Mouse (Mus musculus) lung, embryonic 15.5 days (tissue): ENCODE results near the gene Lrrc4b. TPM values are rescaled to one million over a fixed set of nuclear protein-coding genes. Genes with fewer than 3 reads are reported as not detected.

Experiments
- ATAC-seq: fragments of 200-750 bp; cut with Nextera tagmentation; 2 replicates; pipeline ENCODE4 v1.8.0; 2017; ENCODE audit warnings: moderate number of reproducible peaks, borderline replicate concordance; ENCODE audit not compliant: low FRiP score, low TSS enrichment; ENCODE audit errors: extremely low read depth
- H3K27ac ChIP-seq: fragments of 300-500 bp; sonication (generic); 2 replicates; pipeline ENCODE4 v1.5.1; 2015; ENCODE audit warnings: moderate library complexity, mild to moderate bottlenecking, inconsistent platforms
- H3K27me3 ChIP-seq: fragments of 300-500 bp; sonication (generic); 2 replicates; pipeline ENCODE4 v1.6.1; 2015; ENCODE audit warnings: inconsistent platforms
- H3K36me3 ChIP-seq: fragments of 300-500 bp; sonication (generic); 2 replicates; pipeline ENCODE4 v1.6.1; 2015; ENCODE audit warnings: inconsistent platforms
- H3K4me1 ChIP-seq: fragments of 300-500 bp; sonication (generic); 2 replicates; pipeline ENCODE4 v1.6.1; 2015; ENCODE audit warnings: inconsistent platforms
- H3K4me2 ChIP-seq: fragments of 300-500 bp; sonication (generic); 2 replicates; pipeline ENCODE4 v1.6.1; 2015; ENCODE audit warnings: inconsistent platforms, mild to moderate bottlenecking, moderate library complexity
- H3K4me3 ChIP-seq: fragments of 300-500 bp; sonication (generic); 2 replicates; pipeline ENCODE4 v1.5.1; 2015; ENCODE audit warnings: mild to moderate bottlenecking, inconsistent platforms
- H3K9ac ChIP-seq: fragments of 300-500 bp; sonication (generic); 2 replicates; pipeline ENCODE4 v1.6.1; 2015; ENCODE audit warnings: inconsistent platforms
- H3K9me3 ChIP-seq: fragments of 300-500 bp; sonication (generic); 2 replicates; pipeline ENCODE4 v1.6.1; 2016; ENCODE audit warnings: inconsistent platforms
- WGBS: fragments of 180-500 bp; shearing (Covaris S2); methylation state at CpG from one replicate; pipeline ENCODE4 v1.1.7; 2015; 5-methylcytosine and 5-hydroxymethylcytosine counted together
- polyA plus RNA-seq: library from polyadenylated mRNA; unstranded; fragments of >200 nt; fragmentation: Nextera tagmentation; extraction: Ambion mirVana; gene quantifications from 2 replicates; pipeline ENCODE4 v1.2.1, GENCODE M21; 2015

The Lrrc4b gene
- polyA plus RNA-seq, 1 experiment from 2014 or later, result 0.98 TPM

- Histone ChIP-seq H3K4me2 (no peak overlapping the region), H3K4me3 (no peak overlapping the region), H3K36me3 (no peaks in the 10 kb centered on the region), H3K9ac (no peak overlapping the region), H3K9me3 (no peaks in the 10 kb centered on the region), H3K27ac (peak overlapping the region; percentile 19; the same call in 1 of the 2 replicates), H3K4me1 (peaks cover 47% of the 10 kb centered on the region), H3K27me3 (peaks cover 13% of the 10 kb centered on the region; the same call in 1 of the 2 replicates)
- ATAC-seq, result no peak
- WGBS, result 36% methylated on average over 5 of the region's 5 CpGs
These were observed 46.3 kb downstream of the Lrrc4b start for GRCm38 (mm10) chr7:44475046-44475614.

GRCm38 (mm10) chr7:44482836-44483435, 54.1 kb downstream of the Lrrc4b start:
- Histone ChIP-seq H3K4me3 (no peak overlapping the region), H3K9ac (no peak overlapping the region), H3K4me2 (no peak overlapping the region), H3K27ac (no peak overlapping the region), H3K36me3 (no peaks in the 10 kb centered on the region), H3K27me3 (peaks cover 23% of the 10 kb centered on the region), H3K9me3 (no peaks in the 10 kb centered on the region), H3K4me1 (no peaks in the 10 kb centered on the region)
- no peak for ATAC-seq
- 53% methylated on average over 3 of the region's 3 CpGs for WGBS

- Histone ChIP-seq H3K4me2 (no peak overlapping the region), H3K9ac (no peak overlapping the region), H3K4me1 (no peaks in the 10 kb centered on the region), H3K9me3 (no peaks in the 10 kb centered on the region), H3K27ac (no peak overlapping the region), H3K4me3 (no peak overlapping the region), H3K36me3 (peaks cover 4% of the 10 kb centered on the region; the same call in 1 of the 2 replicates), H3K27me3 (peaks cover 20% of the 10 kb centered on the region)
- ATAC-seq, result no peak
- 89% methylated on average over 1 of the region's 1 CpGs for WGBS
These were observed 55.3 kb downstream of the Lrrc4b start for GRCm38 (mm10) chr7:44484109-44484508.

- Histone ChIP-seq H3K27ac (no peak overlapping the region), H3K4me3 (no peak overlapping the region), H3K36me3 (peaks cover 7% of the 10 kb centered on the region), H3K27me3 (peaks cover 15% of the 10 kb centered on the region), H3K4me1 (no peaks in the 10 kb centered on the region), H3K4me2 (no peak overlapping the region), H3K9me3 (no peaks in the 10 kb centered on the region), H3K9ac (no peak overlapping the region)
- ATAC-seq, result peak; percentile 44
- WGBS, result 26% methylated on average over 5 of the region's 5 CpGs
These were observed 56.2 kb downstream of the Lrrc4b start for GRCm38 (mm10) chr7:44484841-44485571.

- H3K4me1 ChIP-seq, result no peaks in the 10 kb centered on the region
- H3K9me3 ChIP-seq, result no peaks in the 10 kb centered on the region
- no peak for ATAC-seq
- H3K4me2 ChIP-seq, result no peak overlapping the region
- no peak overlapping the region for H3K27ac ChIP-seq
- H3K36me3 ChIP-seq, result peaks cover 13% of the 10 kb centered on the region
- peaks cover 9% of the 10 kb centered on the region for H3K27me3 ChIP-seq
- 71% methylated on average over 7 of the region's 7 CpGs for WGBS
- H3K4me3 ChIP-seq, result no peak overlapping the region
- H3K9ac ChIP-seq, result no peak overlapping the region
These were observed 56.9 kb downstream of the Lrrc4b start for GRCm38 (mm10) chr7:44485572-44486195.

- WGBS, result 66% methylated on average over 13 of the region's 13 CpGs
- Histone ChIP-seq H3K9me3 (no peaks in the 10 kb centered on the region), H3K4me2 (no peak overlapping the region), H3K9ac (0 out of 2 replicates have a peak overlapping the region, but pooled peaks have one; percentile 4), H3K36me3 (peaks cover 26% of the 10 kb centered on the region), H3K4me3 (no peak overlapping the region), H3K4me1 (no peaks in the 10 kb centered on the region), H3K27ac (no peak overlapping the region), H3K27me3 (peaks cover 6% of the 10 kb centered on the region)
- ATAC-seq, result no peak
These were observed 58.2 kb downstream of the Lrrc4b start for GRCm38 (mm10) chr7:44486927-44487575.

- Histone ChIP-seq H3K4me1 (no peaks in the 10 kb centered on the region), H3K36me3 (peaks cover 31% of the 10 kb centered on the region), H3K4me2 (no peak overlapping the region), H3K9ac (no peak overlapping the region), H3K27me3 (no peaks in the 10 kb centered on the region), H3K4me3 (no peak overlapping the region), H3K27ac (no peak overlapping the region), H3K9me3 (no peaks in the 10 kb centered on the region)
- WGBS, result 82% methylated on average over 7 of the region's 7 CpGs
- no peak for ATAC-seq
These were observed 59.1 kb downstream of the Lrrc4b start for GRCm38 (mm10) chr7:44487936-44488335.

- 83% methylated on average over 8 of the region's 8 CpGs for WGBS
- no peak overlapping the region for H3K27ac ChIP-seq
- H3K4me1 ChIP-seq, result no peaks in the 10 kb centered on the region
- H3K4me2 ChIP-seq, result no peak overlapping the region
- peaks cover 31% of the 10 kb centered on the region for H3K36me3 ChIP-seq
- H3K4me3 ChIP-seq, result no peak overlapping the region
- no peaks in the 10 kb centered on the region for H3K27me3 ChIP-seq
- no peak for ATAC-seq
- no peaks in the 10 kb centered on the region for H3K9me3 ChIP-seq
- H3K9ac ChIP-seq, result no peak overlapping the region
These were observed 59.7 kb downstream of the Lrrc4b start for GRCm38 (mm10) chr7:44488545-44488944.

GRCm38 (mm10) chr7:44490281-44490680, 61.5 kb downstream of the Lrrc4b start:
- ATAC-seq, result no peak
- Histone ChIP-seq H3K9ac (no peak overlapping the region), H3K4me1 (peaks cover 8% of the 10 kb centered on the region), H3K4me3 (no peak overlapping the region), H3K27me3 (no peaks in the 10 kb centered on the region), H3K9me3 (no peaks in the 10 kb centered on the region), H3K36me3 (peaks cover 31% of the 10 kb centered on the region), H3K4me2 (no peak overlapping the region), H3K27ac (no peak overlapping the region)
- 81% methylated on average over 4 of the region's 4 CpGs for WGBS

GRCm38 (mm10) chr7:44491391-44491790, 62.6 kb downstream of the Lrrc4b start:
- Histone ChIP-seq H3K4me1 (peaks cover 14% of the 10 kb centered on the region), H3K27me3 (no peaks in the 10 kb centered on the region), H3K4me2 (no peak overlapping the region), H3K27ac (no peak overlapping the region), H3K9me3 (no peaks in the 10 kb centered on the region), H3K4me3 (no peak overlapping the region), H3K36me3 (peaks cover 31% of the 10 kb centered on the region), H3K9ac (no peak overlapping the region)
- no peak for ATAC-seq
- 95% methylated on average over 5 of the region's 5 CpGs for WGBS

- H3K9ac ChIP-seq, result no peak overlapping the region
- peaks cover 31% of the 10 kb centered on the region for H3K36me3 ChIP-seq
- no peak for ATAC-seq
- peaks cover 19% of the 10 kb centered on the region for H3K4me1 ChIP-seq
- no peak overlapping the region for H3K27ac ChIP-seq
- no peak overlapping the region for H3K4me2 ChIP-seq
- 90% methylated on average over 21 of the region's 21 CpGs for WGBS
- H3K4me3 ChIP-seq, result no peak overlapping the region
- H3K9me3 ChIP-seq, result no peaks in the 10 kb centered on the region
- H3K27me3 ChIP-seq, result no peaks in the 10 kb centered on the region
These were observed 63.5 kb downstream of the Lrrc4b start for GRCm38 (mm10) chr7:44492166-44492826.
